Mouse (Mus musculus) liver, embryonic 12.5 days (tissue): ENCODE results near the gene Cfap77. TPM values are rescaled to one million over a fixed set of nuclear protein-coding genes. Genes with fewer than 3 reads are reported as not detected.

Source experiments
- ATAC-seq: fragments of 200-750 bp; cut with Nextera tagmentation; 2 replicates; pipeline ENCODE4 v1.8.0; 2017; ENCODE audit warnings: moderate number of reproducible peaks, mild to moderate bottlenecking, moderate library complexity
- H3K27ac ChIP-seq: fragments of 300-500 bp; sonication (generic); 2 replicates; pipeline ENCODE4 v1.5.1; 2016; ENCODE audit warnings: mild to moderate bottlenecking
- H3K27me3 ChIP-seq: fragments of 300-500 bp; sonication (generic); replicated peaks from 2 replicates; pipeline ENCODE4 v1.6.1; 2016; ENCODE audit warnings: mild to moderate bottlenecking, moderate library complexity
- H3K36me3 ChIP-seq: fragments of 300-500 bp; sonication (generic); 2 replicates; pipeline ENCODE4 v1.6.1; 2016; ENCODE audit warnings: mild to moderate bottlenecking, moderate library complexity
- H3K4me1 ChIP-seq: fragments of 300-500 bp; sonication (generic); 2 replicates; pipeline ENCODE4 v1.6.1; 2016
- H3K4me2 ChIP-seq: fragments of 300-500 bp; sonication (generic); 2 replicates; pipeline ENCODE4 v1.6.1; 2016; ENCODE audit warnings: mild to moderate bottlenecking, moderate library complexity
- H3K4me3 ChIP-seq: fragments of 300-500 bp; sonication (generic); 2 replicates; pipeline ENCODE4 v1.5.1; 2016; ENCODE audit warnings: mild to moderate bottlenecking, moderate library complexity
- H3K9ac ChIP-seq: fragments of 300-500 bp; sonication (generic); 2 replicates; pipeline ENCODE4 v1.6.1; 2016; ENCODE audit warnings: mild to moderate bottlenecking, moderate library complexity
- H3K9me3 ChIP-seq: fragments of 300-500 bp; sonication (generic); replicated peaks from 2 replicates; pipeline ENCODE4 v1.6.1; 2016; ENCODE audit warnings: mild to moderate bottlenecking, moderate library complexity
- WGBS: fragments of 180-500 bp; shearing (Covaris S2); methylation state at CpG from one replicate; pipeline ENCODE4 v1.1.7; 2016; ENCODE audit not compliant: insufficient replicate concordance; 5-methylcytosine and 5-hydroxymethylcytosine counted together
- polyA plus RNA-seq: library from polyadenylated mRNA; unstranded; fragments of >200 nt; fragmentation: Nextera tagmentation; extraction: Ambion mirVana; gene quantifications from 2 replicates; pipeline ENCODE4 v1.2.1, GENCODE M21; 2016

Gene Cfap77
- polyA plus RNA-seq, 1 experiment from 2014 or later, result 0.12 TPM

- ATAC-seq, result 0 out of 2 replicates have a peak, but pooled peaks have one; percentile 46
- peak overlapping the region; percentile 31 for H3K4me2 ChIP-seq
- peaks cover 9% of the 10 kb centered on the region; the same call in 1 of the 2 replicates for H3K4me1 ChIP-seq
- H3K27ac ChIP-seq, result no peak overlapping the region
- H3K27me3 ChIP-seq, result peaks cover 98% of the 10 kb centered on the region
- H3K4me3 ChIP-seq, result no peak overlapping the region
- no peak overlapping the region for H3K9ac ChIP-seq
- H3K9me3 ChIP-seq, result no peaks in the 10 kb centered on the region
- WGBS, result 2% methylated on average over 50 of the region's 50 CpGs
- no peaks in the 10 kb centered on the region for H3K36me3 ChIP-seq
Measured at GRCm38 (mm10) chr2:28915768-28916512, 138.9 kb downstream of the Cfap77 start.

GRCm38 (mm10) chr2:28915104-28915738 lies 139.6 kb downstream of the Cfap77 start:
- peaks cover 98% of the 10 kb centered on the region for H3K27me3 ChIP-seq
- no peak overlapping the region for H3K4me3 ChIP-seq
- no peak for ATAC-seq
- H3K9ac ChIP-seq, result no peak overlapping the region
- no peak overlapping the region for H3K27ac ChIP-seq
- no peak overlapping the region for H3K4me2 ChIP-seq
- 10% methylated on average over 22 of the region's 22 CpGs for WGBS
- H3K9me3 ChIP-seq, result no peaks in the 10 kb centered on the region
- no peaks in the 10 kb centered on the region for H3K36me3 ChIP-seq
- H3K4me1 ChIP-seq, result peaks cover 9% of the 10 kb centered on the region; the same call in 1 of the 2 replicates

GRCm38 (mm10) chr2:28914121-28914520 lies 140.7 kb downstream of the Cfap77 start:
- H3K36me3 ChIP-seq, result no peaks in the 10 kb centered on the region
- peaks cover 14% of the 10 kb centered on the region for H3K4me1 ChIP-seq
- ATAC-seq, result no peak
- H3K4me3 ChIP-seq, result no peak overlapping the region
- H3K27ac ChIP-seq, result no peak overlapping the region
- no peaks in the 10 kb centered on the region for H3K9me3 ChIP-seq
- no peak overlapping the region for H3K9ac ChIP-seq
- peaks cover 100% of the 10 kb centered on the region for H3K27me3 ChIP-seq
- 10% methylated on average over 2 of the region's 2 CpGs for WGBS
- H3K4me2 ChIP-seq, result no peak overlapping the region

GRCm38 (mm10) chr2:28912961-28913360 lies 141.9 kb downstream of the Cfap77 start:
- H3K36me3 ChIP-seq, result no peaks in the 10 kb centered on the region
- peaks cover 19% of the 10 kb centered on the region for H3K4me1 ChIP-seq
- WGBS, result 6% methylated on average over 4 of the region's 4 CpGs
- H3K9ac ChIP-seq, result no peak overlapping the region
- H3K9me3 ChIP-seq, result no peaks in the 10 kb centered on the region
- H3K27me3 ChIP-seq, result peaks cover 100% of the 10 kb centered on the region
- H3K4me2 ChIP-seq, result no peak overlapping the region
- no peak for ATAC-seq
- H3K27ac ChIP-seq, result no peak overlapping the region
- no peak overlapping the region for H3K4me3 ChIP-seq

- H3K27me3 ChIP-seq, result peaks cover 100% of the 10 kb centered on the region
- H3K9ac ChIP-seq, result no peak overlapping the region
- H3K4me3 ChIP-seq, result no peak overlapping the region
- H3K4me1 ChIP-seq, result peaks cover 13% of the 10 kb centered on the region
- no peaks in the 10 kb centered on the region for H3K9me3 ChIP-seq
- ATAC-seq, result no peak
- no peak overlapping the region for H3K27ac ChIP-seq
- 5% methylated on average over 33 of the region's 33 CpGs for WGBS
- H3K36me3 ChIP-seq, result no peaks in the 10 kb centered on the region
- H3K4me2 ChIP-seq, result no peak overlapping the region
Measured at GRCm38 (mm10) chr2:28912039-28912700, 142.7 kb downstream of the Cfap77 start.

GRCm38 (mm10) chr2:28911331-28912038 lies 143.4 kb downstream of the Cfap77 start:
- Histone ChIP-seq H3K4me2 (no peak overlapping the region), H3K9me3 (no peaks in the 10 kb centered on the region), H3K9ac (no peak overlapping the region), H3K27me3 (peaks cover 100% of the 10 kb centered on the region), H3K4me3 (no peak overlapping the region), H3K4me1 (peaks cover 13% of the 10 kb centered on the region), H3K36me3 (peaks cover 4% of the 10 kb centered on the region; the same call in 1 of the 2 replicates), H3K27ac (no peak overlapping the region)
- no peak for ATAC-seq
- 3% methylated on average over 44 of the region's 44 CpGs for WGBS

- no peak overlapping the region for H3K9ac ChIP-seq
- peaks cover 8% of the 10 kb centered on the region; the same call in 1 of the 2 replicates for H3K36me3 ChIP-seq
- WGBS, result 11% methylated on average over 3 of the region's 3 CpGs
- no peak overlapping the region for H3K27ac ChIP-seq
- peaks cover 13% of the 10 kb centered on the region for H3K4me1 ChIP-seq
- no peaks in the 10 kb centered on the region for H3K9me3 ChIP-seq
- ATAC-seq, result no peak
- no peak overlapping the region for H3K4me2 ChIP-seq
- peaks cover 100% of the 10 kb centered on the region for H3K27me3 ChIP-seq
- no peak overlapping the region for H3K4me3 ChIP-seq
Measured at GRCm38 (mm10) chr2:28910877-28911276, 144.0 kb downstream of the Cfap77 start.

- no peak for ATAC-seq
Measured at GRCm38 (mm10) chr2:28909818-28910710, 144.8 kb downstream of the Cfap77 start.

GRCm38 (mm10) chr2:28909186-28909817 lies 145.6 kb downstream of the Cfap77 start:
- H3K4me3 ChIP-seq, result no peak overlapping the region
- no peak overlapping the region for H3K27ac ChIP-seq
- peaks cover 13% of the 10 kb centered on the region for H3K4me1 ChIP-seq
- H3K4me2 ChIP-seq, result no peak overlapping the region
- H3K36me3 ChIP-seq, result peaks cover 24% of the 10 kb centered on the region
- ATAC-seq, result no peak
- H3K9me3 ChIP-seq, result no peaks in the 10 kb centered on the region
- H3K9ac ChIP-seq, result 0 out of 2 replicates have a peak overlapping the region, but pooled peaks have one; percentile 12
- peaks cover 84% of the 10 kb centered on the region for H3K27me3 ChIP-seq
- WGBS, result 5% methylated on average over 41 of the region's 41 CpGs

More at GRCm38 (mm10) chr2:28909818-28910710, 144.8 kb downstream of the Cfap77 start:
- WGBS, result 9% methylated on average over 25 of the region's 25 CpGs
- Histone ChIP-seq H3K27me3 (peaks cover 92% of the 10 kb centered on the region), H3K4me2 (no peak overlapping the region), H3K4me1 (peaks cover 13% of the 10 kb centered on the region), H3K4me3 (no peak overlapping the region), H3K27ac (no peak overlapping the region), H3K9me3 (no peaks in the 10 kb centered on the region), H3K9ac (no peak overlapping the region), H3K36me3 (peaks cover 16% of the 10 kb centered on the region)

GRCm38 (mm10) chr2:28908389-28909153 lies 146.3 kb downstream of the Cfap77 start:
- Histone ChIP-seq H3K27ac (no peak overlapping the region), H3K9ac (no peak overlapping the region), H3K4me1 (peaks cover 13% of the 10 kb centered on the region), H3K36me3 (peaks cover 31% of the 10 kb centered on the region), H3K9me3 (no peaks in the 10 kb centered on the region), H3K4me2 (peak overlapping the region; percentile 42), H3K27me3 (peaks cover 77% of the 10 kb centered on the region), H3K4me3 (no peak overlapping the region)
- 3% methylated on average over 39 of the region's 39 CpGs for WGBS
- 0 out of 2 replicates have a peak, but pooled peaks have one; percentile 13 for ATAC-seq
